Mouse (Mus musculus): ENCODE measurements around the gene Crb1. TPM values are rescaled to one million over a fixed set of nuclear protein-coding genes. Genes with fewer than 3 reads are reported as not detected.
"Not testable (repeated sequence)": the region's sequence is repeated elsewhere in the genome, so short reads cannot be mapped to it uniquely, and the experiment has no call there.

The Crb1 gene
- polyA plus RNA-seq, 1 experiment from 2014 or later: 3.1 TPM

DNA sequence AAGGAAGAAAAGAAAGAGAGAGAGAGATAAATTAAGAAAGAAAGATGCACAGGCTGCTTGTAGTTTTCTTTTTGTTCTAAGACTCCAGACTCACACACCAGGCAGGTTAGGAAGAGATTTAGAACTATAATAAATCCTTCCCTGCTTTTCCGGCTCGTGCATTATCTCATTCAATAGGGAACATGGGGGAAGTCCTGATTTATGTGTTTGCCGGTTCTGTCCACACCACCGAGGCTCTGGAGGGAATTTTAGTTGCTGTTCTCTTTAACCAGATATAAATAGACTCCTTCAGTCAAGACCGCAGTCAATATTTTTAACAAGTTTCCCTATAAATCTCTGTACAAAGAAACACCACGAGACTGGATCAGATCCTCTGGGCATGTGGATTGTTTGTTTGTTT, 57.1 kb downstream of the Crb1 start:
- no peaks in the 10 kb centered on the region for H3K4me1 ChIP-seq
- no peaks in the 10 kb centered on the region for H3K9me3 ChIP-seq
- H3K36me3 ChIP-seq (replicated peaks): no peaks in the 10 kb centered on the region
- H3K27ac ChIP-seq: no peak overlapping the region
- ATAC-seq (ENCODE audit: low FRiP score): no peak
- H3K27me3 ChIP-seq: no peaks in the 10 kb centered on the region
- no peak overlapping the region for H3K4me3 ChIP-seq (replicated peaks)
- H3K4me2 ChIP-seq: no peak overlapping the region
- 78% methylated on average over 6 of the region's 6 CpGs for WGBS
- no peak overlapping the region for H3K9ac ChIP-seq

DNA sequence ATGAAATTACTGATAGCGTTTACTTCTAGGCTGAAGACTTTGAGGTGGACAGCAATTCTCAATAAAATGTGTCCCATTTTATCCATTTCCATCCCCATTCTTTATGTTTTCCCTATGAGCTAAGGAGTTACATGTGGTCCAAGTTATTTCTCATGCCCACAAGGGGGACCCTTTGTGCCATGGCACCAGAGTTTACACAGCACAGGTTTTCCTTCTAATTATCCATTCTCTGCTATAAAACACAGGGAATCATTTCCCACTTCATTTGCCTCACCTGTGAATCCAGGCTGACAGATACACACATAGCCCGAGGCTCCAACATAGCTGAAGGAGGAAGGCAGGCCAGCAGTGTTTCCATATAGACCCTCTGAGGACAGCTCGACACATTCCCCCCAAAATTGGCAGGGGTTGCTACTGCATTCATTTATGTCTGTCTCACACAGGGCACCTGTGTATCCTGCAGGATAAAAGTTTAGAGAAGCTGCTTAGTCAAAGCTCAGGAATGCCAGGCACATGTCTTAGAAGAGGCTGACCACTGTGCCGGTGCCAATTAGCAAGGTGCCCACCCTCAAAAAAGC, 62.5 kb downstream of the Crb1 start:
- no peak; the same call in 1 of the 2 replicates for ATAC-seq (ENCODE audit: low FRiP score)
- WGBS: 84% methylated on average over 4 of the region's 4 CpGs
- no peak overlapping the region for H3K4me3 ChIP-seq (replicated peaks)

GRCm38 (mm10) chr1:139308915-139309314, 68.0 kb downstream of the Crb1 start:
- Histone ChIP-seq H3K9me3 (no peaks in the 10 kb centered on the region), H3K27ac (no peak overlapping the region), H3K9ac (no peak overlapping the region), H3K4me3 (replicated peaks) (no peak overlapping the region), H3K36me3 (replicated peaks) (no peaks in the 10 kb centered on the region), H3K4me2 (no peak overlapping the region), H3K4me1 (no peaks in the 10 kb centered on the region), H3K27me3 (no peaks in the 10 kb centered on the region)
- no peak for ATAC-seq (ENCODE audit: low FRiP score)
- 61% methylated on average over 4 of the region's 4 CpGs for WGBS

More for the DNA sequence above, 62.5 kb downstream of the Crb1 start:
- Histone ChIP-seq H3K4me1 (no peaks in the 10 kb centered on the region), H3K4me2 (no peak overlapping the region), H3K9me3 (no peaks in the 10 kb centered on the region), H3K9ac (no peak overlapping the region), H3K27ac (no peak overlapping the region), H3K36me3 (replicated peaks) (no peaks in the 10 kb centered on the region), H3K27me3 (no peaks in the 10 kb centered on the region)

DNA sequence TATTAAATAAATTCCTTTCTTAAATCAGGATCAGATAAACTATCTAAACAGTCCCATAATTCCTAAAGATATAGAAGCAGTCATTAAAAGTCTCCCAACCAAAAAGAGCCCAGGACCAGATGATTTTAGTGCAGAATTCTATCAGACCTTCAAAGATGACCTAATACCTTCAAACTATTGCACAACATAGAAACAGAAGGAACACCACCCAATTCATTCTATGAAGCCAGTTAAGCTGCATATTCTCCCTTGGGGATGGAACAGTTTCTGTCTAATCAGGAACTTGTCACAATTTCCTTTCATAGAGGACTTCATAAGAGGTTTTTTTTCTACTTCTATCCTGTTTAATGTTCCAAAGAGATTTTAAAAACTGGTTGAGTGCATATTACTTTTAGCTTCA, 74.4 kb downstream of the Crb1 start:
- H3K27ac ChIP-seq, H3K27me3 ChIP-seq: not testable (repeated sequence)

GRCm38 (mm10) chr1:139301830-139302229, 75.1 kb downstream of the Crb1 start:
- H3K27ac ChIP-seq: no peak overlapping the region
- no peaks in the 10 kb centered on the region for H3K27me3 ChIP-seq
- H3K4me2 ChIP-seq: no peak overlapping the region
- H3K4me1 ChIP-seq: peaks cover 11% of the 10 kb centered on the region
- H3K36me3 ChIP-seq (replicated peaks): no peaks in the 10 kb centered on the region
- H3K9ac ChIP-seq: no peak overlapping the region
- WGBS: 43% methylated on average over 5 of the region's 5 CpGs
- no peak overlapping the region for H3K4me3 ChIP-seq (replicated peaks)
- no peak for ATAC-seq (ENCODE audit: low FRiP score)
- H3K9me3 ChIP-seq: no peaks in the 10 kb centered on the region

More for the DNA sequence above, 74.4 kb downstream of the Crb1 start:
- H3K9ac ChIP-seq; H3K4me2 ChIP-seq; H3K4me3 ChIP-seq (replicated peaks); H3K36me3 ChIP-seq (replicated peaks); H3K9me3 ChIP-seq; ATAC-seq (ENCODE audit: low FRiP score): not testable (repeated sequence)
- H3K4me1 ChIP-seq: peaks cover 11% of the 10 kb centered on the region

GRCm38 (mm10) chr1:139292023-139292422, 84.9 kb downstream of the Crb1 start:
- Histone ChIP-seq H3K4me2 (no peak overlapping the region), H3K27me3 (no peaks in the 10 kb centered on the region), H3K9me3 (no peaks in the 10 kb centered on the region), H3K36me3 (replicated peaks) (no peaks in the 10 kb centered on the region), H3K9ac (no peak overlapping the region), H3K27ac (no peak overlapping the region), H3K4me3 (replicated peaks) (no peak overlapping the region), H3K4me1 (peaks cover 4% of the 10 kb centered on the region; the same call in 1 of the 2 replicates)
- no peak for ATAC-seq (ENCODE audit: low FRiP score)
- 66% methylated on average over 4 of the region's 4 CpGs for WGBS

- Histone ChIP-seq H3K9ac (no peak overlapping the region), H3K4me3 (replicated peaks) (no peak overlapping the region), H3K36me3 (replicated peaks) (no peaks in the 10 kb centered on the region), H3K4me1 (peaks cover 4% of the 10 kb centered on the region; the same call in 1 of the 2 replicates), H3K27ac (peak overlapping the region; percentile 16), H3K9me3 (no peaks in the 10 kb centered on the region), H3K4me2 (no peak overlapping the region), H3K27me3 (no peaks in the 10 kb centered on the region)
- ATAC-seq (ENCODE audit: low FRiP score): peak; percentile 55; the same call in 1 of the 2 replicates
- WGBS: 21% methylated on average over 1 of the region's 1 CpGs
These were observed 85.3 kb downstream of the Crb1 start for GRCm38 (mm10) chr1:139291593-139291992.

DNA sequence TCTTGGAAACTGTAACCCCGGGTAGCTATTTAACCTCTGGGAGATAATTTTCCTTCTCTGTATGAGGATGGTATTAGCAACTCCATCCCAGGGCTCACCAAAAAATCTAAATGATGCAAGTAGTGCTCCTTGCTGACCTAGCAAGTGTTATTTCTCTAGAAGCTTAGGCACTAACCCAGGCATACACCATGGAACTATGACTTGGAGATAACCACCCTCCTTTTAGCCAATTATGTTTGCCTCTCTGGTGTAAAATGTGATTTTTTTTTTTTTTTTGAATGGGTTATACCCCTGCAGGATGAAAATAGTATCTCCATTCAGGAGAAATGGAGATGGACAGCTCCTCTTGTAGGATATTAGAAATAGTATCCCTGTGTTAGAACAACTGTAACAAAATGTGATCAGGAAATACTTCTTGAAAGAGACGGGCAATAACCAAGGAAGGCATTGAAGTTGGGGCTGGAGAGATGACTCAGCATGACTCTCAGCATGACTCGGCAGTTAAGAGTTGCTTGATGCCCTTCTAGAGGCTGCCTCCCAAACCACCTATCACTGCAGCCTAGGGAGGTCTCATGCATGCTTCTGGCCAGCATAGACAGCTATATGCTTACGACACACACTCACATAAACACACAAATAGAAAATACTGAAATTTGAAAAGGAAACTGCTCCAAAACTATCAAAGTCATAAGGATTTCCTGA, 100.1 kb downstream of the Crb1 start:
- WGBS: 85% methylated on average over 4 of the region's 4 CpGs
- Histone ChIP-seq H3K27me3 (no peaks in the 10 kb centered on the region), H3K4me1 (no peaks in the 10 kb centered on the region), H3K27ac (no peak overlapping the region), H3K9ac (no peak overlapping the region), H3K4me3 (replicated peaks) (no peak overlapping the region), H3K36me3 (replicated peaks) (no peaks in the 10 kb centered on the region), H3K4me2 (no peak overlapping the region), H3K9me3 (no peaks in the 10 kb centered on the region)
- ATAC-seq (ENCODE audit: low FRiP score): no peak

DNA sequence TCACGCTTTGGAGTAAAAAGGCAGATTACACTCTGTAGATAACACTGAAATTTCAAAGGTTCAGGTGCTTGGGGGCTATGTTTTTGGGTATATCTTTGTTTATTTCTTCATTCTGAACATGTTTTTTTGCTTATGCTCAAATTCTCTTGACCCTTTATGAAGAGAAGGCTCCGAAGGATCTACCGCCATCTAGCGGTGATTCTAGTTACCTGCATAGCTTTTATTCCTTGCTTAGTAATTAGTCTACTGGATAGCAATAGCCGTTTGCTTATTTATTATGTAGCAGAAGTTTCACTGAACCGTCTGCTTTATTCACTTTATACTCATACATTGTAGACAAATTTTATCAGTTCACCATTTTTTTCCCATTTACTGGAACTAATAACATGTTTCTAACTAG, 109.1 kb downstream of the Crb1 start:
- 20% methylated on average over 6 of the region's 6 CpGs for WGBS

DNA sequence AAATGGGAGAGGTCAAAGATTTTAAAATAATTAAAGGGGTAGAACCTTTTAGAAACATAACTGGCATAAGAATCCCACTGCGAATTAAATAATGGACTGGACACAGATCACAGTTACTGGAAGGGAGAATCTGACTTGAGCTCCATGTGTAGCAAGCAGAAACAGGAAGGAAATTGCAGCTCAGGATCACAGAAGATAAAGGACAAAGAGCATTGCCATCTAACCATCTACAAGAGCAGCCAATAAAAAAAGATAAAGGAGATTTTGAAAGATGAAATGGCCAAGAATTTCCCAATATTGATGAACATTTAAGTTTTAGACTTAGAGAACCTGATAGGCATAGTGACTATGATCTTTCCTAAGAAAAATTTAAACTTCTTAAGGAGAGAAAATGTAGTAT, 112.7 kb downstream of the Crb1 start:
- H3K4me1 ChIP-seq: no peaks in the 10 kb centered on the region
- no peaks in the 10 kb centered on the region for H3K36me3 ChIP-seq (replicated peaks)
- no peak for ATAC-seq (ENCODE audit: low FRiP score)
- H3K9me3 ChIP-seq: no peaks in the 10 kb centered on the region
- no peaks in the 10 kb centered on the region for H3K27me3 ChIP-seq
- H3K9ac ChIP-seq: no peak overlapping the region
- no peak overlapping the region for H3K4me3 ChIP-seq (replicated peaks)
- WGBS: 86% methylated on average over 1 of the region's 1 CpGs
- H3K4me2 ChIP-seq: no peak overlapping the region
- no peak overlapping the region for H3K27ac ChIP-seq

More for the DNA sequence above, 109.1 kb downstream of the Crb1 start:
- Histone ChIP-seq H3K27ac (no peak overlapping the region), H3K36me3 (replicated peaks) (no peaks in the 10 kb centered on the region), H3K4me3 (replicated peaks) (no peak overlapping the region), H3K4me1 (no peaks in the 10 kb centered on the region), H3K9me3 (no peaks in the 10 kb centered on the region), H3K9ac (no peak overlapping the region), H3K4me2 (no peak overlapping the region), H3K27me3 (no peaks in the 10 kb centered on the region)
- peak; percentile 75; the same call in 1 of the 2 replicates for ATAC-seq (ENCODE audit: low FRiP score)

DNA sequence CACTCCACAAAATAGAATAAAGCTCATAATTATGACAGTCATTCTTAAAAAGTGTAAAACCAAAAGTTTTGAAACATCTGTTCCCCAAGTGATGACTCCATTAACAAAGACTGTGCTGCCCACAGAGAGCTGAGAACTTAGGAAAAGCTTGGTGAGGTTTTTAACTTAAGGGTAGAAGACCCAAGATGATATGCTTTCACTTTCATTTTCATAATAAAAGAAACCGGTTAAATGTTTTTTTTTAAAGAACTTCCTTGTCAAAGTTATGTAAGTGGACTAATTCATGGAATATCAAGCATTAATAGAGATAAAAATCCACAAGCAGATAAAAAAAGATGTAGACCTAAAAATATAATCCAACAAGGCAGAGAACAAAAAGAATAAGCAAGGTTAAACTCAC, 113.7 kb downstream of the Crb1 start:
- WGBS: 80% methylated on average over 1 of the region's 1 CpGs
- Histone ChIP-seq H3K9me3 (no peaks in the 10 kb centered on the region), H3K27me3 (no peaks in the 10 kb centered on the region), H3K4me2 (no peak overlapping the region), H3K4me1 (no peaks in the 10 kb centered on the region), H3K27ac (no peak overlapping the region), H3K9ac (no peak overlapping the region), H3K36me3 (replicated peaks) (no peaks in the 10 kb centered on the region), H3K4me3 (replicated peaks) (no peak overlapping the region)
- no peak for ATAC-seq (ENCODE audit: low FRiP score)

DNA sequence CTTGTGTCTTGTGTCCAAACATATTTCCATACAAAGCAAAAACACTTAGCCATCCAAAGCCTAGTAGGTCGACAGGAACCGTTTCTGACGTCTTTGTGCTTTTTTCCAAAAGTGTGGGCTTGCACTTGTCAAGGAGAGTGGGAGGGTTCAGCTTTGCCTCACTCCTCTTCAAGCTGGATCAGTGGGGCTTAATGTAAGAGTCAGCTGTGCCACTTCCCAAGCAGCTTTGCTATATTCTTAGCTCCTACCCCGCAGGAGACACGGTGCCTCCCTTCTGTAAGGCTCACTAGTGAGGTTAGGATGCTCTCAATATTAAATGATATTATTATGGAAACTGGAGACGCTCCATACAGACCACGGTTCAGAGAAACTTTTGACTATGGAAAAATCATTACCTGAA, 121.3 kb downstream of the Crb1 start:
- H3K27me3 ChIP-seq: no peaks in the 10 kb centered on the region
- no peak for ATAC-seq (ENCODE audit: low FRiP score)
- WGBS: 72% methylated on average over 7 of the region's 7 CpGs
- no peak overlapping the region for H3K27ac ChIP-seq
- no peaks in the 10 kb centered on the region for H3K36me3 ChIP-seq (replicated peaks)
- no peak overlapping the region for H3K4me2 ChIP-seq
- no peak overlapping the region for H3K4me3 ChIP-seq (replicated peaks)
- H3K4me1 ChIP-seq: no peaks in the 10 kb centered on the region
- H3K9ac ChIP-seq: no peak overlapping the region
- no peaks in the 10 kb centered on the region for H3K9me3 ChIP-seq

DNA sequence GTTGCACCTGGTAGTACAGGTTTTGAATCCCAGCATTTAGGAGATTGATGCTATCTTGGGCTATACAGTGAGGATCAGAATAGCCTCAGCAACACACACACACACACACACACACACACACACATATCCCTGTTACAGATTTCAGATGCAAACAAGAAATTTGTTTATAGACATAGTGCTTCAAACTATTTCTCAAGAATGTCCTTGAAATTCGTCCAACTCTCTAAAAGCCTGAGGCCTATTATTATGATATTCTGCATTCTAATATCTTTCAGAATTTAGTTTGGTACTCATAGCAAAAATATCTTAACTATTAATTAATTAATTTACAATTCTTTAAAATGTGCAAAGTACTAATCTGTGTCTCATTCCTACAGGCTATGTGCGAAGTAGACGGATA, 124.9 kb downstream of the Crb1 start:
- Histone ChIP-seq H3K36me3 (replicated peaks) (no peaks in the 10 kb centered on the region), H3K4me2 (no peak overlapping the region), H3K4me3 (replicated peaks) (no peak overlapping the region), H3K4me1 (no peaks in the 10 kb centered on the region), H3K9ac (no peak overlapping the region), H3K27ac (no peak overlapping the region), H3K9me3 (no peaks in the 10 kb centered on the region), H3K27me3 (no peaks in the 10 kb centered on the region)
- WGBS: 94% methylated on average over 3 of the region's 3 CpGs
- ATAC-seq (ENCODE audit: low FRiP score): no peak
